Mouse (Mus musculus) B cell, adult 67 days (primary cell): ENCODE data around the gene Tead4. TPM values are rescaled to one million over a fixed set of nuclear protein-coding genes. Genes with fewer than 3 reads are reported as not detected.

Source experiments
- total RNA-seq, 2 experiments: library from RNA; stranded (reverse); gene quantifications; 4 replicates each; pipeline ENCODE4 v1.2.4; 2023

The Tead4 gene
- not detected for total RNA-seq

GRCm38 (mm10) chr6:128300134-128301001 lies at the start of gene Tead4:
Tead4 (minus strand) TSS chr6:128300823.

Other genes starting within 250 kb of the Tead4 start
- under 1 TPM in 1 of 2 experiments, not detected in 1; 0.61 TPM for gene Tspan9, start 157.2 kb downstream of the Tead4 start, total RNA-seq
- gene Tulp3, start 55.0 kb upstream of the Tead4 start, total RNA-seq, result 1 to 10 TPM; 3.4 to 3.6 TPM
- 10 to 100 TPM; 49.4 to 56.8 TPM for gene Rhno1, start 62.1 kb upstream of the Tead4 start, total RNA-seq
- 10 to 100 TPM; 10.3 to 12.4 TPM for gene Foxm1, start 62.1 kb upstream of the Tead4 start, total RNA-seq
- gene Tex52, start 74.6 kb upstream of the Tead4 start, total RNA-seq, result not detected
- not detected for gene Gm44596, start 74.7 kb upstream of the Tead4 start, total RNA-seq
- not detected for gene Nrip2, start 98.5 kb upstream of the Tead4 start, total RNA-seq
- 10 to 100 TPM; 63.1 to 71.1 TPM for gene Itfg2, start 124.1 kb upstream of the Tead4 start, total RNA-seq
- gene Fkbp4, start 137.9 kb upstream of the Tead4 start, total RNA-seq, result 100 to 1,000 TPM in 1 of 2 experiments, 10 to 100 TPM in 1; 83.1 to 108 TPM
- not detected for gene Pzp, start 225.9 kb upstream of the Tead4 start, total RNA-seq